Mouse (Mus musculus) G1E (cell line): ENCODE results near the gene Atox1. TPM values are rescaled to one million over a fixed set of nuclear protein-coding genes. Genes with fewer than 3 reads are reported as not detected.

Source experiments
- ATAC-seq: 2 replicates; pipeline ENCODE4 v1.8.0; 2016; ENCODE audit warnings: mild to moderate bottlenecking; ENCODE audit not compliant: insufficient number of reproducible peaks, poor library complexity, low FRiP score, severe bottlenecking; ENCODE audit errors: extremely low read depth
- DNase-seq: peaks from one replicate; pipeline ENCODE4 v3.0.0; 2012; ENCODE audit warnings: low spot score
- H3K27me3 ChIP-seq: 2 replicates; pipeline ENCODE4 v1.6.1; 2012; ENCODE audit warnings: mild to moderate bottlenecking, low read length, inconsistent platforms; ENCODE audit not compliant: insufficient read depth
- H3K36me3 ChIP-seq: replicated peaks from 2 replicates; pipeline ENCODE3; 2012; ENCODE audit warnings: mild to moderate bottlenecking, inconsistent platforms
- H3K4me1 ChIP-seq: 2 replicates; pipeline ENCODE4 v1.6.1; 2012; ENCODE audit warnings: low read depth, low read length, inconsistent platforms, mixed read lengths; ENCODE audit not compliant: insufficient read depth
- H3K4me3 ChIP-seq: 2 replicates; pipeline ENCODE4 v1.5.1; 2012; ENCODE audit warnings: low read depth, mild to moderate bottlenecking, inconsistent platforms, low read length, moderate library complexity, mixed read lengths
- H3K9me3 ChIP-seq: replicated peaks from 2 replicates; pipeline ENCODE4 v1.6.1; 2012; ENCODE audit warnings: inconsistent platforms
- CTCF ChIP-seq: IDR thresholded peaks from 2 replicates; pipeline ENCODE4 v1.5.1; 2012; ENCODE audit warnings: low read depth, low read length, inconsistent platforms, mixed read lengths
- GATA1 ChIP-seq: IDR thresholded peaks from 2 replicates; pipeline ENCODE4 v1.6.1; 2012; ENCODE audit warnings: borderline replicate concordance, low read length, inconsistent platforms, mixed read lengths
- GATA2 ChIP-seq: IDR thresholded peaks from 2 replicates; pipeline ENCODE4 v1.6.1; 2012; ENCODE audit warnings: low read depth, low read length, inconsistent platforms, borderline replicate concordance
- POLR2AphosphoS5 ChIP-seq: IDR thresholded peaks from 2 replicates; pipeline ENCODE4 v1.6.1; 2012; ENCODE audit warnings: low read depth, low read length, inconsistent platforms; ENCODE audit not compliant: insufficient replicate concordance
- TAL1 ChIP-seq: conservative IDR thresholded peaks from 2 replicates; pipeline ENCODE4 v1.6.1; 2012; ENCODE audit warnings: low read depth, low read length, inconsistent platforms, mixed read lengths
- polyA plus RNA-seq: library from polyadenylated mRNA; stranded (reverse); fragments of >175 nt; gene quantifications from 2 replicates; pipeline ENCODE4 v1.2.3, GENCODE M21; 2012
- total RNA-seq, 2 experiments: library from RNA; stranded (forward) in 1 of 2; stranded (reverse) in 1 of 2; fragments of 200-1000 nt in 1 of 2; fragments of >200 nt in 1 of 2; fragmentation: Nextera tagmentation in 1 of 2; gene quantifications; 2 replicates each; pipeline ENCODE4 v1.2.3; 2014 to 2017

Gene Atox1
- total and polyA plus RNA-seq, 3 experiments = 37.7 to 103 (median 92.8) TPM

DNA sequence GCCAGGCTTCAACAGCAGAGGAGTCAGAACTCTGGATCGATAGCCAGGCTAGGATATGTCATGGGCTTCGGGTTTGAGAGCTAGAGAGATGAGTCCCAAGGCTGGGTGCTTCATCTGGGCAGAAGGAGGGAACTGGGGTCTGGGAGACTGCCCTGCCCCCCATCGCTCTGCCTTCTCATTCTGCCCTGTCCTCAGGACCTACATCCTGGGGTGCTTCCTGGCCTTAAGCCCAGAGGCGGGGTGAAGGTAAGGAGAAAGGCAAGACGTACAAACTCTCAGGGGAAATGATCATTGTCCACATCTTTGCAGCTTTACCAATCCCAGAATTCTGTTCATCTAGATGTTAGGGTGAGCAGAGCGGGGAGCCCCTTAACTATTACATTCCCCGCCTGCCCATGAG is 49.0 kb downstream of the Atox1 start:
- ATAC-seq = no peak

GRCm38 (mm10) chr11:55410502-55410901 is 50.5 kb downstream of the Atox1 start:
- DNase-seq = no peak
- no peaks in the 10 kb centered on the region for H3K9me3 ChIP-seq
- H3K4me3 ChIP-seq = no peak overlapping the region
- no peak for ATAC-seq
- no peaks in the 10 kb centered on the region for H3K4me1 ChIP-seq
- no peaks in the 10 kb centered on the region for H3K36me3 ChIP-seq
- no peak for TF ChIP-seq TAL1
- TF ChIP-seq GATA1 = no peak
- TF ChIP-seq POLR2AphosphoS5 = no peak
- no peak for TF ChIP-seq CTCF
- no peak for TF ChIP-seq GATA2
- H3K27me3 ChIP-seq = peaks cover 8% of the 10 kb centered on the region

More for the DNA sequence above, 49.0 kb downstream of the Atox1 start:
- TF ChIP-seq POLR2AphosphoS5 = no peak
- no peak for TF ChIP-seq GATA2
- no peak for TF ChIP-seq TAL1
- no peak for TF ChIP-seq GATA1
- Histone ChIP-seq H3K4me3 (no peak overlapping the region), H3K27me3 (peaks cover 12% of the 10 kb centered on the region), H3K9me3 (no peaks in the 10 kb centered on the region), H3K36me3 (no peaks in the 10 kb centered on the region), H3K4me1 (no peaks in the 10 kb centered on the region)
- DNase-seq = no peak

- no peaks in the 10 kb centered on the region for H3K4me1 ChIP-seq
- H3K9me3 ChIP-seq = no peaks in the 10 kb centered on the region
- TF ChIP-seq GATA1 = no peak
- TF ChIP-seq GATA2 = no peak
- H3K27me3 ChIP-seq = peaks cover 7% of the 10 kb centered on the region
- ATAC-seq (no peak), DNase-seq (no peak)
- no peak overlapping the region for H3K4me3 ChIP-seq
- no peaks in the 10 kb centered on the region for H3K36me3 ChIP-seq
Measured at GRCm38 (mm10) chr11:55410005-55410404, 51.0 kb downstream of the Atox1 start.

- no peak for TF ChIP-seq POLR2AphosphoS5
- no peak for TF ChIP-seq CTCF
- no peak for TF ChIP-seq GATA2
- no peak for TF ChIP-seq TAL1
- TF ChIP-seq GATA1 = no peak
- no peak overlapping the region for H3K4me3 ChIP-seq
- no peaks in the 10 kb centered on the region for H3K36me3 ChIP-seq
- ATAC-seq (no peak), DNase-seq (no peak)
- no peaks in the 10 kb centered on the region for H3K4me1 ChIP-seq
- H3K9me3 ChIP-seq = no peaks in the 10 kb centered on the region
- no peaks in the 10 kb centered on the region; the same call in 1 of the 2 replicates for H3K27me3 ChIP-seq
Measured at GRCm38 (mm10) chr11:55407133-55407532, 53.9 kb downstream of the Atox1 start.

DNA sequence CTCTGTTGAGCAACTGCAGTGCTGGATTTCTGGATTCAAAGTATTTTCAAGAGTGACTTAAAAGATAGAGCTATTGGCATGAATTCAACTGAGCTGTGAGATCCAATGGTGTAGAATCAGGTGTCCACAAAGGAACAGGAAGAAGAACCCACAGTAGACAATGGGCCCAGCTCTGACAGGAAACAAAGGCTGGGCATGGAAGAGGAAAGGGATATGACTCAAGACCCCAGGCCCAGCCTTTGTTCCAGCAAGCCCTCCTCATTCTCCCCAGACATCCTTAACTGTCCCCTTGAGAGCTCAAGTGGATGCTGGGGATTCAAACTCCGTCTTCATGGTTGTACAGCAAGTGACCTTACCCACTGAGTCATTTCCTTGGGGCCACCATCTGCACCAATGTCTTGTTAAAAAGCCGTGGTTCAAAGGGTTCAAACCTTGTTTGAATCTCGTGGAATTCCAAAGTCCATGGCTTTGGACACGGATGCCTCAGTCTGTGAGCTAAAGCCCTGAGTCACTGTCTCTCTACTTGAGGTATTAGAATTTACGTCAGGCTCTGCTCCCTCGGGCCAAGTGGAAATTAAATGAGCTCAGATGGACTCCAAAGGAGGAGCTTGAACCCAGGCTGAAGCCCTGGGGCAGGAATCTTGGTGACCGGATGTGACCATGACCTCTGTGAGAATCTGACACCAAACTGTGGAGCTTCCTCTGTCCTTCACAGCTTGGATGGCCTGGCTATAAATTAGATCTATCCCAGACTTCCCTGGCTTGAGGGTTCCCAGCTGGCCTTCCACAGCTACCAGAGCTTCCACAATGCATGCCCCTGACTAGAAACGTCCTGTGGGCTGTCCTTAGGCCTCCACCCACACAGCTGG is 55.2 kb downstream of the Atox1 start:
- ATAC-seq = no peak
- Histone ChIP-seq H3K9me3 (no peaks in the 10 kb centered on the region), H3K4me3 (no peak overlapping the region), H3K36me3 (no peaks in the 10 kb centered on the region), H3K4me1 (no peaks in the 10 kb centered on the region), H3K27me3 (no peaks in the 10 kb centered on the region)
- DNase-seq = no peak
- TF ChIP-seq TAL1 = no peak
- no peak for TF ChIP-seq CTCF
- no peak for TF ChIP-seq GATA1
- no peak for TF ChIP-seq POLR2AphosphoS5
- no peak for TF ChIP-seq GATA2

DNA sequence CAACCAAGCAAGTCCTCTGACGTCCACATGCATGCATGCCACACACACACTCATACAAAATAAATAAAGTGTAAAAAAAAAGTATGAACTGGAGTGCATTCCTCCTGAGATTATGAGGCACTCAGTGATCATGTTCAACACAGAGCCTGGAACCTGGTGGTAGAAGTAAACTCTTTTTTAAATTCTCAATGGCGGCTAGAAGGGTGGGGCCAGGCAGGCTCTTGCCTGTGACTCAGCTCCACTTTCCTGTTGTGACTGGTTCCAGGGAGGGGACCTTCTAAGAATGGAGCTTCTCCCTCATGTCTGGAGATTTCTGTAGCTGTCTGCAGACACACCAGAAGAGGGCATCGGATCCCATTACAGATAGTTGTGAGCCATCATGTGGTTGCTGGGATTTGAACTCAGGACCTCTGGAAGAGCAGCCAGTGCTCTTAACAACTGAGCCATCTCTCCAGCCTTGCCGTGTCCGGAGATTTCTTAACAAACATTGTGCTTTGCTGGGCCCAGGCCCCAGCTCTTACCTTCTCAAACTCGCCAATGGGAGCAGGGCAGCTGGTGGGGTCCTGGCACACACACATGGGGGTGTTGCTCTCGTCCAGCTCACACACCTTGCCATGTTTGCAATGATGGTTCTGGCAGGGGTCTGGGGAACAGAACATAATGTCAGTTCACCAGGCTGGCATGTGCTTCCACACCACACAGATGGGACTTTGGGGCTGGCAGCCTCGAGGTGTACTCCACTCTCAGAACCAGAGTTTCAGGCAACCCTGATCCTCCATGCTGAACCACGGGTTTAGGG is 56.2 kb downstream of the Atox1 start:
- Histone ChIP-seq H3K4me3 (no peak overlapping the region), H3K36me3 (no peaks in the 10 kb centered on the region), H3K9me3 (no peaks in the 10 kb centered on the region), H3K27me3 (no peaks in the 10 kb centered on the region), H3K4me1 (no peaks in the 10 kb centered on the region)
- DNase-seq = no peak
- TF ChIP-seq GATA1 (no peak), GATA2 (no peak), TAL1 (no peak), CTCF (no peak), POLR2AphosphoS5 (no peak)
- ATAC-seq = no peak
